Mouse (Mus musculus) forebrain, embryonic 16.5 days (tissue): Measurements from ENCODE around the gene Ddx49. TPM values are rescaled to one million over a fixed set of nuclear protein-coding genes. Genes with fewer than 3 reads are reported as not detected.

Source experiments
- ATAC-seq: fragments of 200-750 bp; cut with Nextera tagmentation; 2 replicates; pipeline ENCODE4 v1.8.0; 2017; ENCODE audit warnings: mild to moderate bottlenecking, moderate library complexity
- H3K27ac ChIP-seq: fragments of 300-500 bp; sonication (generic); 2 replicates; pipeline ENCODE4 v1.5.1; 2014; ENCODE audit warnings: low read length, control low read depth
- H3K27me3 ChIP-seq: fragments of 300-500 bp; sonication (generic); replicated peaks from 2 replicates; pipeline ENCODE4 v1.6.1; 2014; ENCODE audit warnings: low read length; ENCODE audit not compliant: control insufficient read depth, insufficient read depth
- H3K36me3 ChIP-seq: fragments of 300-500 bp; sonication (generic); 2 replicates; pipeline ENCODE4 v1.6.1; 2014; ENCODE audit not compliant: control insufficient read depth, insufficient read depth
- H3K4me1 ChIP-seq: fragments of 300-500 bp; sonication (generic); replicated peaks from 2 replicates; pipeline ENCODE4 v1.6.1; 2014; ENCODE audit warnings: low read length; ENCODE audit not compliant: control insufficient read depth, insufficient read depth
- H3K4me2 ChIP-seq: fragments of 300-500 bp; sonication (generic); 2 replicates; pipeline ENCODE4 v1.6.1; 2014; ENCODE audit warnings: mild to moderate bottlenecking, low read length, control low read depth
- H3K4me3 ChIP-seq: fragments of 300-500 bp; sonication (generic); replicated peaks from 2 replicates; pipeline ENCODE4 v1.5.1; 2014; ENCODE audit warnings: mild to moderate bottlenecking, low read length, control low read depth
- H3K9ac ChIP-seq: fragments of 300-500 bp; sonication (generic); replicated peaks from 2 replicates; pipeline ENCODE4 v1.6.1; 2014; ENCODE audit warnings: low read depth, low read length, control low read depth
- H3K9me3 ChIP-seq: fragments of 300-500 bp; sonication (generic); 2 replicates; pipeline ENCODE4 v1.6.1; 2016; ENCODE audit warnings: low read length; ENCODE audit not compliant: control insufficient read depth
- WGBS: fragments of 180-500 bp; shearing (Covaris S2); extraction: QIAGEN DNeasy Blood & Tissue Kit; methylation state at CpG from one replicate; pipeline ENCODE4 v1.1.7; 2014; 5-methylcytosine and 5-hydroxymethylcytosine counted together
- polyA plus RNA-seq: library from polyadenylated mRNA; unstranded; fragments of >200 nt; fragmentation: Nextera tagmentation; extraction: Ambion mirVana; gene quantifications from 2 replicates; pipeline ENCODE4 v1.2.1, GENCODE M21; 2015

The Ddx49 gene
- polyA plus RNA-seq, 1 experiment from 2014 or later: 53.7 TPM

- no peak overlapping the region for H3K9ac ChIP-seq
- no peak overlapping the region for H3K4me3 ChIP-seq
- H3K4me2 ChIP-seq: no peak overlapping the region
- H3K27ac ChIP-seq: no peak overlapping the region
- WGBS: 75% methylated on average over 1 of the region's 1 CpGs
- no peaks in the 10 kb centered on the region for H3K27me3 ChIP-seq
- no peak for ATAC-seq
- no peaks in the 10 kb centered on the region for H3K4me1 ChIP-seq
- H3K9me3 ChIP-seq: no peaks in the 10 kb centered on the region
- H3K36me3 ChIP-seq: peaks cover 60% of the 10 kb centered on the region
Measured at GRCm38 (mm10) chr8:70254628-70255027, 47.7 kb downstream of the Ddx49 start.

GRCm38 (mm10) chr8:70247841-70248240 lies 54.4 kb downstream of the Ddx49 start:
- no peak overlapping the region for H3K9ac ChIP-seq
- H3K27me3 ChIP-seq: no peaks in the 10 kb centered on the region
- no peaks in the 10 kb centered on the region for H3K9me3 ChIP-seq
- H3K27ac ChIP-seq: no peak overlapping the region
- WGBS: 87% methylated on average over 3 of the region's 3 CpGs
- H3K4me2 ChIP-seq: no peak overlapping the region
- H3K4me1 ChIP-seq: peaks cover 13% of the 10 kb centered on the region; the same call in 1 of the 2 replicates
- H3K4me3 ChIP-seq: no peak overlapping the region
- no peak for ATAC-seq
- peaks cover 39% of the 10 kb centered on the region for H3K36me3 ChIP-seq

DNA sequence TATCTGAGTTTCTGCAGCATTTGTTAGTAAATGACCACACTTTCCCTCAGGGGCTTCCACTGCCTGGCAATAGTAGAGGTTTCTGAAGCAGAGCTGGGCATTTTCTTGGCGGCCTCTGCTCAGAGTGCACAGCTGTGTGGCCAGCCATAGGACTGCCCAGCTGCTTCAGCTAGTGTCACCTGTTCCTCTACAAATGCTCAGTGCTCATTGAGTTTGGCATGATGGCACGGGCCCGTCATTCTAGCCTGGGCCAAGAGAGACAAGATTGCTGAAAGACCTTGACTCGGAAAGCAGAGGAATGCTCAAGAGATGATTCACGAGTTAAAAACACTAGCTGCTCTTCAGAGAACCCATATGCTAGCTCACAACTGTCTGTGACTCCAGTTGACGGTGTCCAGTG lies 55.7 kb downstream of the Ddx49 start:
- Histone ChIP-seq H3K27me3 (no peaks in the 10 kb centered on the region), H3K9me3 (no peaks in the 10 kb centered on the region), H3K4me1 (peaks cover 13% of the 10 kb centered on the region; the same call in 1 of the 2 replicates), H3K4me2 (no peak overlapping the region), H3K4me3 (no peak overlapping the region), H3K9ac (no peak overlapping the region), H3K36me3 (peaks cover 31% of the 10 kb centered on the region), H3K27ac (no peak overlapping the region)
- 90% methylated on average over 6 of the region's 6 CpGs for WGBS
- ATAC-seq: no peak

Other genes starting within 250 kb of the Ddx49 start
- gene Tm6sf2, start 229.6 kb downstream of the Ddx49 start, polyA plus RNA-seq: 1.0 and 1.2 TPM in 2 replicates
- gene Hapln4, start 219.0 kb downstream of the Ddx49 start, polyA plus RNA-seq: 0.25 and 0.63 TPM in 2 replicates
- gene Ncan, start 181.6 kb downstream of the Ddx49 start, polyA plus RNA-seq: 145 and 166 TPM in 2 replicates
- gene Nr2c2ap, start 171.2 kb downstream of the Ddx49 start, polyA plus RNA-seq: 44.0 and 44.8 TPM in 2 replicates
- gene Rfxank, start 163.3 kb downstream of the Ddx49 start, polyA plus RNA-seq: 10.5 and 14.4 TPM in 2 replicates
- 48.1 and 60.0 TPM in 2 replicates for gene Borcs8, start 163.0 kb downstream of the Ddx49 start, polyA plus RNA-seq
- gene Mef2b, start 162.8 kb downstream of the Ddx49 start, polyA plus RNA-seq: 0.34 and 0.81 TPM in 2 replicates
- gene Tmem161a, start 130.1 kb downstream of the Ddx49 start, polyA plus RNA-seq: 58.4 and 67.7 TPM in 2 replicates
- 4.0 and 7.2 TPM in 2 replicates for gene Slc25a42, start 90.2 kb downstream of the Ddx49 start, polyA plus RNA-seq
- 87.6 and 104 TPM in 2 replicates for gene Sugp2, start 68.3 kb downstream of the Ddx49 start, polyA plus RNA-seq
- 101 and 109 TPM in 2 replicates for gene Armc6, start 68.0 kb downstream of the Ddx49 start, polyA plus RNA-seq
- 47.2 and 49.4 TPM in 2 replicates for gene Homer3, start 19.7 kb downstream of the Ddx49 start, polyA plus RNA-seq
- gene Cope, start within 50 bp of the Ddx49 start, polyA plus RNA-seq: 270 and 273 TPM in 2 replicates
- gene Cers1, start 13.3 kb upstream of the Ddx49 start, polyA plus RNA-seq: 32.7 and 35.8 TPM in 2 replicates
- 3.9 and 5.8 TPM in 2 replicates for gene Gdf1, start 27.3 kb upstream of the Ddx49 start, polyA plus RNA-seq
- gene Upf1, start 50.8 kb upstream of the Ddx49 start, polyA plus RNA-seq: 11.8 and 13.6 TPM in 2 replicates
- gene Comp, start 71.1 kb upstream of the Ddx49 start, polyA plus RNA-seq: 0.51 and 0.75 TPM in 2 replicates
- gene Crtc1, start 137.1 kb upstream of the Ddx49 start, polyA plus RNA-seq: 41.1 and 51.0 TPM in 2 replicates
- 23.1 and 26.2 TPM in 2 replicates for gene Klhl26, start 174.5 kb upstream of the Ddx49 start, polyA plus RNA-seq
- gene Tmem59l, start 184.9 kb upstream of the Ddx49 start, polyA plus RNA-seq: 74.9 and 90.8 TPM in 2 replicates
- 6.1 and 8.2 TPM in 2 replicates for gene Crlf1, start 190.7 kb upstream of the Ddx49 start, polyA plus RNA-seq
- gene Rex1bd, start 204.3 kb upstream of the Ddx49 start, polyA plus RNA-seq: 149 and 157 TPM in 2 replicates
- 660 and 697 TPM in 2 replicates for gene Uba52, start 208.3 kb upstream of the Ddx49 start, polyA plus RNA-seq
- 402 and 462 TPM in 2 replicates for gene Fkbp8, start 225.2 kb upstream of the Ddx49 start, polyA plus RNA-seq
- gene Kxd1, start 225.5 kb upstream of the Ddx49 start, polyA plus RNA-seq: 45.5 and 45.9 TPM in 2 replicates
- gene Ell, start 237.0 kb upstream of the Ddx49 start, polyA plus RNA-seq: 17.1 and 18.9 TPM in 2 replicates